Mouse (Mus musculus) c-Kit-positive CD71-negative TER-119-negative erythroid progenitor cells, embryonic 14.5 days (primary cell): ENCODE results near the gene Atrip.

Experiments used
- DNase-seq: peaks from one replicate; pipeline ENCODE4 v3.0.0-alpha.2; 2013; ENCODE audit warnings: low read depth

The Atrip gene

DNA sequence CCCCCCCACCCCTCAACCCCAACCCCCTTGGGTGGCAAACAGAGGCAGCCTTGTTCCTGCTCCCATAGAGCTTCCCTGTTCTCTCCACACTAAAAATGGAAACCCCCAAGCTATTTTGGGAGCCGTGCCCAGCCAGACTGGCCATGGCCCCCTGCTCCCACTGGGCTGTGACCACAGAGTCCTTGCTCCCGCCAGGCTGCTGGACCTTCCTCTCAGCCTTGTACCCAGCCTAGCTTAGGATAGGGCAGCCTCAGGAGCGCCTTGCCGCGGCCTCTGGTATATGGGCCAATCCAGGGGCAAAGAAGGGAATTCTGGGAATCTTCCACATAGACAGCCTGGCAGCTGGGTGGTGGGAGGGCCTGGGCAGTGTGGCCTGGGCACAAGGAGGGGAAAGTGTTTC lies 23.9 kb upstream of the Atrip start:
- DNase-seq: no peak

- no peak for DNase-seq
Measured at GRCm38 (mm10) chr9:109097291-109097690, 23.4 kb upstream of the Atrip start.

GRCm38 (mm10) chr9:109096856-109097255 lies 22.9 kb upstream of the Atrip start:
- DNase-seq: no peak

- DNase-seq: no peak
Measured at GRCm38 (mm10) chr9:109096251-109096661, 22.3 kb upstream of the Atrip start.

DNA sequence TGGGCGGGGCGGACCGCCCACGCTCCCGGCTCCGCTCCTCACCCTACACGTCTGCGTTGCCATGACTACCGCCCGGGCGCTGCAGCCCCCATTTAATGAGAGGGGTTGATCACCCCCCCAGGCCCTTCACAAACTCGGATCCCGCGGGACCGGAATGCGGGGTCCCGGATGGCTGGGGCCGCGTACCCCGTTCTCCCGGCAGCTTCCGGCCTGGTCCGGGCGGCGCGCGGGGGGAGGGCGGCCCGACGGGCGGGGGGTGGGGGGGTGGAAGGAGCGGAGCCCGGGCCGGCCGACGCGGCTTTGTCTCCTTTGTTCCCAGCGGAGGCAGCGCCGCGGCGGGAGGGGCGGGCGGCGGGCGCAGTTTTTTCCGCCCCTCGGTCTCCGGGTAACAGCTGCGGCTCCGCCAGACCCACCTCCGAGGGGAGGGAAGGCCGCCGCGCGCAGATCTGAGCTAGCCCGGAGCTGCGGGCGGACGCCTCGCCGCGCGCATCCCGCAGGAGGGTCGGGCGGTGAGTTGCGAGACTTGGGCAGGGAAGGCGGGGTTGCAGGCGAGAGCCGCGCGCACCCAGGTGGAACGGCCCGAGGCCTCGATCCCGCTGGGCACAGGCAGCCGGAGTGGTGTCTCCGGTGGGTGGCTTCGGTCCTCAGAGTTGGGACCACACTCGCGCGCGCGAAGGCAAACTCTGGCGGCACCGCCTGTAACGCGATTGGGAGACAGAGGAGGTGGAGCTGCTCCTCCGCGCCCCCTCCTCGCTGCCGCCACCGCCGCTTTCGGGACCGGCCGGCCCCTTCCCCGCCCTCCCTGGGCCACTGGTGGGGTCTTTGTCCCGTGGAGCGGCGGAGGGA lies 21.4 kb upstream of the Atrip start, which contains the start of gene Plxnb1:
Plxnb1 (plus strand) TSS at position 253 of the 846 bp plus-strand sequence.
- no peak for DNase-seq

DNA sequence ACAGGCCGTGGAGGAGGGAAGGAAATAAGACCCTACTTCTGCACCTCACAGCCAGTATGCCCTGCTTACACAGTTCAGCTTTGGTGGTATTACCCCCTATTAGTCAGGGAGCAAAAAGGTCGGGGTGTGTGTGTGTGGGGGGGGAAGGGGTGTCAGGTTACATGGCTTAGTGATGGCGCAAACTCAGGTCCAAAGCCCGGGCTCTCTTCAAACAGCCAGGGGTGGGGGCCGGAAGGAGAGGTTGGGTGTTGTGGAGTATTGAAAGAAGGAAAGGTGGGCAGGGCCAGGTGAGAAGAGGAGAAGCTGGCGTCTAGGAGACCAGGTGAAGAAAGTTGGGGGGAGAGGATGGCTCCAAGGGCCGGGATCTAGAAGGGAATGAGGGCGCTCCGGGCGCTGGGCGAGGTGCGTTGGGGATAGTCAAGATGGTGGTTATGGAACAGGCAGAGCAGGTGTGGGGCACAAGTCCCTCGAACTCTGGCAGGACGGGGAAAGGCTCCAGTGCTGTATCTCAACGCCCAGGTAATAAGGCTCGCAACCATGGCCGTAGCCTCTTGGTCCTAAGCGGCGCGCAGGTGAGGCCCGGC lies 20.7 kb upstream of the Atrip start:
- no peak for DNase-seq

GRCm38 (mm10) chr9:109093786-109094552 lies 20.0 kb upstream of the Atrip start:
- DNase-seq: no peak

GRCm38 (mm10) chr9:109092799-109093198 lies 18.9 kb upstream of the Atrip start:
- no peak for DNase-seq

GRCm38 (mm10) chr9:109091802-109092201 lies 17.9 kb upstream of the Atrip start:
- DNase-seq: no peak

- no peak for DNase-seq
Measured at GRCm38 (mm10) chr9:109090446-109090845, 16.5 kb upstream of the Atrip start.

DNA sequence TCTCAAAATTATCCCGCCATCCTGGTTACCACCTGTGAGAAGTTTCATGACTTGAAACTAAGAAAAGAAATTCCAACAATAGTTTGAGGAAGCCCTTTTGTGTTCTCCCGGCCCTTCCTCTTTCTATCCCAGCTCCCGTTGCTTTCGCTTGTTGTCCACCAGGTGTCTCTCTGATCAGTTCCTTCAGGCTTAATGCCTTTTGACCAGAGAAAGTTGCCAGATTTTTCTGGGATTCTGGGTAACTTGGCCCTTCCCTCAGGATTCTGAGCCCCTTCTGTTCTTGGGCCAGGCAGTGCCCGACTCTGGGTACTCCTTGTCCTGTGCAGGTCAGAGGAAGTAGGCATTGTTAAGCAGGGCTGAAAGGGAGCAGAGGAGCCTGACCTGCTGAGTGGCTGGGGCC lies 14.1 kb upstream of the Atrip start:
- no peak for DNase-seq

GRCm38 (mm10) chr9:109084922-109085321 lies 11.0 kb upstream of the Atrip start:
- no peak for DNase-seq

- peak; percentile 79 for DNase-seq
Measured at GRCm38 (mm10) chr9:109082124-109082800, 8.3 kb upstream of the Atrip start, which contains the start of the genes Ccdc51 and Tma7. Gene Ccdc51 (plus strand): TSS chr9:109082493. Gene Tma7 (minus strand): TSS chr9:109082587.

- no peak for DNase-seq
Measured at GRCm38 (mm10) chr9:109081749-109082123, 7.8 kb upstream of the Atrip start.

DNA sequence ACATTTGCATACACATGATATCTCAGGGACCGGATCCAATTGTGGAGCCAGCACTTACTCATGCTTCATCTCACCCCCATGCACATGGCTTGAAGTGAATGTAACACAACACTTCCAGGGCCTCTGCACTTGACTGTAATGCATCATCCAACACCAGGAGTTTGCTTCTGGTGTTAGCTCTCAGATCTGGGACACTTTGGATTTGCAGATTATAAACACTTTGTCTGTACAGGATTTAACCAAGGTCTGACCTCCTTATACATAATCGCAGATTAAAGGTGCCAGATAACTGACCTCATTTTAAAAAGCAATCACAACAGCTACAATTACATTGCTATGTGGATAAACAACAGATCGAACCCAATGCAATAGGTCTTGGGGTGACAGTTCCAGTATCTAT lies 6.6 kb upstream of the Atrip start:
- DNase-seq: no peak

DNA sequence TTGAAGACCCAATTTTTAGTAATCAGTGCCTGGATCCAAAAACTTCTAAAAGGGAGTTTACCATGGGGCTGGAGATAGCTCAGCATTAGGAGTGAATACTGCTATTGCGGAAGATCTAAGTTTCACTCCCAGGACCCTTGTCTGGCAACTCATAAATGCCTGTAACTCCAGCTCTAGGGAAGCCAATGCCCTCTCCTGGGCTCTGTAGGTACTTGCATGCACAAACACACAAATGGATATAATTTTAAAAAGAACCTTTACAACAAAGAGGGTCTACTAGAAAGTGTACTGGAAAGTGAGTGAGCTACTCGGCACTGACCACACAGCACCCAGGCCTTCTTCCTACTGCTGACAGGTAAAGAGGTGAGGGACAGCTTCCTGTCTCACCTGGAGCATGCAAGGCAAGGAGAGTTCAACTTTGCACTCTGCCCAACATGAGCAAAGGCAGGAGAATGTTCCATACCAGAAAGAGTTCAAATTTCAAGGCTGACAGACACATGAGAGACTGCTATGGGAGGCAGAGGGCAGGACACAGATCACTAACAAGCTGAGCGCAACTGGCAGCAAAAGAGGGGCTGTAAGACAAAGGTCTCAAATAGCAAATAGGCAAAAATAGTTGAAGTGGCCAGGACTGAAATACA lies 5.7 kb downstream of the Atrip start:
- no peak for DNase-seq

- DNase-seq: no peak
Measured at GRCm38 (mm10) chr9:109060898-109061295, 13.0 kb downstream of the Atrip start.

DNA sequence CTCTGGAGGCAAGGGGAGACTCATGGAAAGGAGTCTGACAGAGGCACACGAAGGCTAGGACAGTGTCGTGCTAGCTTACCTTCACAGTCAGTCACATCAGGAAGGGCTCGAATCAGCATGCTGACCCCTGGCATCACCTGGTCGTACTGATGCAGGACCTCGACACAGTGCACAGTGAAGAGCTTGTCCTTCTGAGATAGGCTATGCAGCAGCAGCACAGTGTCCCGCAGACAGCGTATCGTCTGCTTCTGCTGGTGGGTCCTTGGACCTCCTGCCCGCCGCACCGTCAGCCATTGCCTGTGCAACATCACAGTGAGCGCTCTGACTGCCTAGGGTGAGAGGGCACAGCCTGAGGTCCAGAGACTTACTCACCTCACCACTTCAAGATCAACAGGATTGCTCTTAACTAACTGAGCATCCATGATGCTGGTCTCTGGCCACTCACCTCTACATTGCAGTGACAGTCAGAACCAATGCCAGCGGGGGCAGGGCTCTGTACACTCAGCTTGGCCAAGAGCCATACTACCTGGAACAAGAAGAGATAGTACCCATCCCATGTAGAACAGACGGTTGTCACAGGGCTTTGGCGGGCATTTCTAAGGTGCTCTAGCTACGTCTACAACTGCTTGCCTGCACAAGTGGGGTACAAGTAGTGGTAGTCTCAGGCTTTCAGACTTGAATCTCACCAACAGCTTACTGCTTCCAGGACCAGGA lies 13.6 kb downstream of the Atrip start:
- no peak for DNase-seq

GRCm38 (mm10) chr9:109059136-109059903 lies 14.6 kb downstream of the Atrip start, which contains the start of gene Trex1:
Gene Trex1 (minus strand): TSS chr9:109059734.
- peak; percentile 73 for DNase-seq
